Mouse (Mus musculus) gastrocnemius, adult 2 months (tissue): Measurements from ENCODE around the gene Ina. TPM values are rescaled to one million over a fixed set of nuclear protein-coding genes. Genes with fewer than 3 reads are reported as not detected.
A peak's percentile ranks its signal among the peaks of the same experiment; 100 is the strongest.
"Not testable (repeated sequence)": the region's sequence is repeated elsewhere in the genome, so short reads cannot be mapped to it uniquely, and the experiment has no call there.

Source experiments
- DNase-seq: peaks from one replicate; pipeline ENCODE4 v3.0.0; 2022
- H3K27ac ChIP-seq: fragments of 200-600 bp; 2 replicates; pipeline ENCODE4 v1.8.1; 2022; ENCODE audit warnings: mild to moderate bottlenecking
- H3K4me3 ChIP-seq: fragments of 200-600 bp; 2 replicates; pipeline ENCODE4 v1.8.1; 2022; ENCODE audit warnings: mild to moderate bottlenecking, moderate library complexity
- CTCF ChIP-seq: fragments of 200-600 bp; IDR thresholded peaks from 2 replicates; pipeline ENCODE4 v1.8.1; 2022; ENCODE audit warnings: antibody characterized with exemption, mild to moderate bottlenecking, moderate library complexity
- intact Hi-C: fragments of 180-260 bp; cut with DNase I; formaldehyde crosslinking; loops from one replicate; pipeline ENCODE4 v1.15.1; 2025
- total RNA-seq, 2 experiments: library from RNA; stranded (reverse); gene quantifications; 2 replicates each; pipeline ENCODE4 v1.2.3; 2021

The Ina gene
- total RNA-seq, 2 experiments from 2014 or later: not detected

DNA sequence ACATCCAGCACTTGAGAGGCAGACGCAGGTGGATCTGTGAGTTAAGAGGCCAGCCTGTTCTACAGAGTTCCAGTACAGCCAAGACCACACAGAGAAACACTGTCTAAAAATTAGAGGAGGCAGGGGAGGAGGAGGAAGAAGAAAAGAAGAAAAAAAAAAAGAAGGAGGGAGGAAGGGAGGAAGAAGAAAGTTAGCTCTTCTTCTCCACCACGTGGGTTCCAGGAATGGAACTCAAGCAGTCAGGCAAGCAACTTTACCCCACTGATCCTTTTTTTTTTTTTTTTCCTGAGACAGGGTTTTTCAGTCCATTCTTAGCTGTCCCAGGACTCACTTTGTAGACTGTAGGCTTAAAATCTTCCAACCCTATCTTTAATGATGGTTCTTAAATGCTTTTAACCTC is 37.8 kb upstream of the Ina start:
- intact Hi-C loops: no loop called here
- Histone ChIP-seq H3K27ac (no peak overlapping the region), H3K4me3 (no peak overlapping the region)
- no peak for TF ChIP-seq CTCF
- DNase-seq: no peak

- H3K4me3 ChIP-seq: no peak overlapping the region
- intact Hi-C loops: no loop called here
- H3K27ac ChIP-seq: no peak overlapping the region
- TF ChIP-seq CTCF: no peak
- DNase-seq: no peak
Observed at GRCm38 (mm10) chr19:46977460-46977859, 37.0 kb upstream of the Ina start.

- H3K4me3 ChIP-seq, DNase-seq, H3K27ac ChIP-seq, intact Hi-C loops: not testable (repeated sequence)
Observed at GRCm38 (mm10) chr19:46978069-46978468, 36.4 kb upstream of the Ina start.

GRCm38 (mm10) chr19:46978920-46979780 is 35.3 kb upstream of the Ina start:
- intact Hi-C loops: no loop called here
- H3K4me3 ChIP-seq: no peak overlapping the region
- no peak; the same call in 1 of the 2 replicates for TF ChIP-seq CTCF
- peak overlapping the region; percentile 56 for H3K27ac ChIP-seq
- peak; percentile 66 for DNase-seq

- intact Hi-C loops: no loop called here
Observed at GRCm38 (mm10) chr19:46979781-46980105, 34.8 kb upstream of the Ina start.

GRCm38 (mm10) chr19:46981462-46981861 is 33.0 kb upstream of the Ina start:
- no peak for DNase-seq
- H3K4me3 ChIP-seq: no peak overlapping the region
- intact Hi-C loops: no loop called here
- TF ChIP-seq CTCF: no peak
- no peak overlapping the region for H3K27ac ChIP-seq

More at GRCm38 (mm10) chr19:46979781-46980105, 34.8 kb upstream of the Ina start:
- Histone ChIP-seq H3K4me3 (no peak overlapping the region), H3K27ac (peak overlapping the region; percentile 56; the same call in 1 of the 2 replicates)
- no peak for DNase-seq
- no peak for TF ChIP-seq CTCF

DNA sequence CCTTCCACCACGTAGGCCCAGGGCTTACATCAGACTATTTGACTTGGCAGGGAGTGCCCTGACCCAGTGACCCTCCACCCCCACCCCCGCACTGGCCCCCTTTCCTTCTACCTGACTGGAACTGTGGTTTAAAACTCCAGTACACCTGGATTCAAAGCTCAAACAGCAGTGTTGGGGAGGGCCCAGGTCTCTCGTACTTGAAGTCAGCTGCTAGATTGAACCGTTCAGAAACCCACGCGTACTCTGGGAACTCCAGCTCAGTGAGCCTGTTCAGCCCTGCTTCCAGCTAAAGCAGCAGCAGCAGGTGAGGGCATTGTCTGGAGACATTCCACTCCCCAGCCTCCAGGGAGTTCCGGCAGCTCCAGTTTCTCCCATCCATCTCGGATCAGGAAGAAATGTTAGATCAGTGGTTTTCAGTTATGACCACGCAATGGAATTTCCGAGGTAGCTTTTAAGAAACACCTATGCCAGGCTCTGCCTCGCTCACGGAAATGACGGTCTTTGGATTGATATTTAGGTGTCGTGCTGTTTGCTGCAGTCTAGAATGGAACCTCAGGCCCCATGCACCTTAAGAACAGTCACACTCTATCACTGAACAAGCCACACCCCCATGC is 31.0 kb upstream of the Ina start:
- intact Hi-C loops: no loop called here

GRCm38 (mm10) chr19:46983966-46984380 is 30.5 kb upstream of the Ina start:
- DNase-seq: no peak
- intact Hi-C loops: no loop called here
- TF ChIP-seq CTCF: no peak
- H3K27ac ChIP-seq: no peak overlapping the region
- no peak overlapping the region for H3K4me3 ChIP-seq

More for the DNA sequence above, 31.0 kb upstream of the Ina start:
- H3K4me3 ChIP-seq: no peak overlapping the region
- no peak for TF ChIP-seq CTCF
- H3K27ac ChIP-seq: no peak overlapping the region
- no peak for DNase-seq

DNA sequence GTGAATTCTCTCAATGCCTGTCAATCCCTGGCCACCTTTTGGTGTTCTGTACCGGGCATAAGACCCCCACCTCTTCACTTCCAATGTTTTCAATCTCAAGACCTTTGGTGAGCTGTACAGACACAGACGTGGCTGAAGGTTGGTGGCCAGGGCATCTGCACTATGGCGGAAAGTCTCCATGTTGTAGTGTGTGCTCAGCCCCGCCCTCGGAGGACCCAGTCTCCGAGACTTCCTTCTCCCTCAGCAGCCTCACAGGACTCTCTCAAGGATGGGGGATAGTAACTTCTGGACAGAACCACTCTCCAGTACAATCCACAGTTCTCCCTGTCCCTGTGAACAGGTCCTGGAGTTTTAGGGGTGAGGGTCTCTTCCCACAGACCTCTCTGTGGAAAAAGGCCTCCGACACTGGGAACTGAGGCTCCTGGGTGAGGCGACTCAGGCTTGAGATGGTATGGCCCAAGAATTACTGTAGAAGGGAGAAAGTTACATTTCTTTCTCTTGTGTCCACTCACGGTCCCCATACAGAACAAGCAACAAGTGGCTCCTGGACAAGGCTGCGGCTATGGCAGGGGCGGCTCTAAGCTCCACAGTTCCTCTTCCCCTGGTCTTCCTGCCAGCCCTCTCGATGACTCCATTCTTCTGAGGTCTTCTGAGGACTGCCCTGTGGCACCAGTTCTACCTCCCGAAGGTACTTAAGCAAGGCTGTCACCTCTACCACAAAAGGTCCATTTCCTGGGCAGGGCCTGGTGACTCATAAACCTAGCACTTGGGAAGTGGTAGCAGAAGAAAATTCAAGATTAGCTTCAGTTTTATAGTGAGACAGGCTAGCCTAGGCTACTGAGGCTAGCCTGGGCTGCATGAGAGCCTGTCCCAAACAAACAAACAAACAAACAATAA is 29.5 kb upstream of the Ina start:
- no peak for TF ChIP-seq CTCF
- no peak overlapping the region for H3K4me3 ChIP-seq
- no peak for DNase-seq
- no peak overlapping the region for H3K27ac ChIP-seq
- intact Hi-C loops: no loop called here

- H3K4me3 ChIP-seq: no peak overlapping the region
- peak; percentile 32 for DNase-seq
- intact Hi-C loops: no loop called here
- no peak overlapping the region for H3K27ac ChIP-seq
- TF ChIP-seq CTCF: no peak
Observed at GRCm38 (mm10) chr19:46987646-46988045, 26.9 kb upstream of the Ina start.

GRCm38 (mm10) chr19:46988231-46989087 is 26.0 kb upstream of the Ina start:
- Histone ChIP-seq H3K27ac (no peak overlapping the region), H3K4me3 (no peak overlapping the region)
- no peak for TF ChIP-seq CTCF
- DNase-seq: no peak
- intact Hi-C loops: no loop called here
